Mouse (Mus musculus): Measurements from ENCODE around the gene Rarb. TPM values are rescaled to one million over a fixed set of nuclear protein-coding genes. Genes with fewer than 3 reads are reported as not detected.
A peak's percentile ranks its signal among the peaks of the same experiment; 100 is the strongest.

Gene Rarb
- polyA plus RNA-seq, 1 experiment from 2014 or later: 61.2 TPM

GRCm38 (mm10) chr14:16723991-16724390 is 95.0 kb downstream of the Rarb start:
- ATAC-seq (ENCODE audit: insufficient read depth, low FRiP score, low TSS enrichment) (no peak), DNase-seq (ENCODE audit: low spot score) (no peak)
- 94% methylated on average over 15 of the region's 15 CpGs for WGBS
- H3K9ac ChIP-seq (ENCODE audit: low read length): no peak overlapping the region
- H3K27me3 ChIP-seq (ENCODE audit: control insufficient read depth, insufficient read depth, low read length): no peaks in the 10 kb centered on the region
- H3K27ac ChIP-seq (ENCODE audit: low read depth, low read length): no peak overlapping the region
- H3K4me3 ChIP-seq (ENCODE audit: low read depth, low read length): no peak overlapping the region
- no peak overlapping the region for H3K4me2 ChIP-seq (ENCODE audit: low read depth)
- no peaks in the 10 kb centered on the region for H3K4me1 ChIP-seq (ENCODE audit: control insufficient read depth, insufficient read depth, low read length)
- H3K36me3 ChIP-seq (ENCODE audit: control insufficient read depth, insufficient read depth, low read length): no peaks in the 10 kb centered on the region
- H3K9me3 ChIP-seq (ENCODE audit: control insufficient read depth, low read length): no peaks in the 10 kb centered on the region

DNA sequence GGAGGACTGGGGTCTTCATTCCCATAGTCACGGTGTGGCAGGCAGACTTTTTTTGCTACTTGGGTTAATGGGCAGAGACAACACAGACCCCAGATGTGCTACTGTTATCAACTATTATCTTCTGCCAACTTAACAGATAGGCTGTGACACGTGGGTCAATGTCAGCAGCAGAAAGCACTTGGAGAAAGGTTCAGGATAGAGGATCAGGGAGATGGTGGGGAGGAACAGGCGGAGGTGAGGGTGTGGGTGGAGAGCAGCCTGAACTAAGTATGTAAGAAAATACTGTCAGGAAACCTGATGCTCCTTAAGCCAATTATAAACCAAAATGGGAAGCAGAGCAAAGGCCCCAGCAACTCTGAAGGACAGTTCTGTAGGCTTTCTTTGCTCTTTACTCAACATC is 101.1 kb downstream of the Rarb start:
- Histone ChIP-seq H3K4me1 (ENCODE audit: control insufficient read depth, insufficient read depth, low read length) (peaks cover 4% of the 10 kb centered on the region; the same call in 1 of the 2 replicates), H3K27me3 (ENCODE audit: control insufficient read depth, insufficient read depth, low read length) (no peaks in the 10 kb centered on the region), H3K4me2 (ENCODE audit: low read depth) (no peak overlapping the region), H3K4me3 (ENCODE audit: low read depth, low read length) (no peak overlapping the region), H3K36me3 (ENCODE audit: control insufficient read depth, insufficient read depth, low read length) (no peaks in the 10 kb centered on the region), H3K9ac (ENCODE audit: low read length) (no peak overlapping the region), H3K27ac (ENCODE audit: low read depth, low read length) (no peak overlapping the region), H3K9me3 (ENCODE audit: control insufficient read depth, low read length) (no peaks in the 10 kb centered on the region)
- DNase-seq (ENCODE audit: low spot score) (no peak), ATAC-seq (ENCODE audit: insufficient read depth, low FRiP score, low TSS enrichment) (no peak)
- WGBS: 79% methylated on average over 3 of the region's 3 CpGs

DNA sequence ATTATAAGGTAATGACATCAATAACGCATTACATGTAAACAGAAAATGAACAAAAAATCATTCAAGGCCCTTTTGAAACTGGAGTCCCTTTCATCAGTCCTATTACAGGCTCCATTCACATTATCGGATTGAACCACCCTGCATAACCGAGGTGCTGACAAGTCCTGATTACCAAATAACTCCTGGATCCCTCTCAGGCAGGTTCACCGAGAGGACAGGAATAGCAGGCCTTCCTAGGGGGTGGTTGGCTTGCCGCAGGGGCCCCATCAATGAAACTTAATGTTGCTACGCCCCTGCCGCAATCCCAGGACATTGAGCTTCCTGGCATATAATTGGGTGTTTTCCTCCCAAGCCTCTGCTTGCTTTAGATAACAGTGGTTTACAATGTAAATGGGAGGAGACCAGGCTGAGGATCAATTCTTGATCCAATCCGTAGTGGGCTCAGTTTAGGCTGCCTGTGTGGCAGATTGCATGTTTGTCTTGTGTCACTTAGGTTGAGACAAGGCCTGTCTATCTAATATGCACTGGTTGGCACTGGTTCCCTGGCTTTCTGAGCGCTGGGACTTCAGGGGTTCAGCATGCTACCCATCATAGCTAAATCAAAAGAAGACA is 104.5 kb downstream of the Rarb start:
- H3K4me3 ChIP-seq (ENCODE audit: low read depth, low read length): no peak overlapping the region
- H3K27me3 ChIP-seq (ENCODE audit: control insufficient read depth, insufficient read depth, low read length): no peaks in the 10 kb centered on the region
- 41% methylated on average over 9 of the region's 9 CpGs for WGBS
- ATAC-seq (ENCODE audit: insufficient read depth, low FRiP score, low TSS enrichment): peak; percentile 64
- no peaks in the 10 kb centered on the region for H3K36me3 ChIP-seq (ENCODE audit: control insufficient read depth, insufficient read depth, low read length)
- no peak overlapping the region for H3K9ac ChIP-seq (ENCODE audit: low read length)
- peaks cover 4% of the 10 kb centered on the region; the same call in 1 of the 2 replicates for H3K4me1 ChIP-seq (ENCODE audit: control insufficient read depth, insufficient read depth, low read length)
- DNase-seq (ENCODE audit: low spot score): peak; percentile 48
- H3K4me2 ChIP-seq (ENCODE audit: low read depth): no peak overlapping the region
- no peaks in the 10 kb centered on the region for H3K9me3 ChIP-seq (ENCODE audit: control insufficient read depth, low read length)
- no peak overlapping the region for H3K27ac ChIP-seq (ENCODE audit: low read depth, low read length)

DNA sequence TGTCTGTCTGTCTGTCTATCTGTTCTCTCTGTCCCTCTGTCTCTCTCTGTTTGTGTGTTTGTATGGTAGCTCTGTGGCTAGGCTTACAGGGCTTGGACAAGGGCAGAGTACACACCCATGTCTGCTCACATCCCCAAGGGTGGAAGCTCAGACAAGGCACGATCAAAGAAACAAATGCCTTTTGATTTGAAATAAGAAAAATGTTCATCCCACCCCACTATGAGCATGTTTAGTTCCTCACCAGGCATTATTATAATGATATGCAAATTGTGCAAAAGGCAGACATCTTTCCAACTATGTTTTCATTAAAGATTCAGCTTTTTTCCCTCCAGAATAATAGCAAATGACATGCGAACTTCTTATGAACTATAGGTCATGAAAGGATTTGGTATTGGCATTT is 105.2 kb downstream of the Rarb start:
- no peaks in the 10 kb centered on the region for H3K9me3 ChIP-seq (ENCODE audit: control insufficient read depth, low read length)
- DNase-seq (ENCODE audit: low spot score) (no peak), ATAC-seq (ENCODE audit: insufficient read depth, low FRiP score, low TSS enrichment) (no peak)
- H3K9ac ChIP-seq (ENCODE audit: low read length): no peak overlapping the region
- peaks cover 4% of the 10 kb centered on the region; the same call in 1 of the 2 replicates for H3K4me1 ChIP-seq (ENCODE audit: control insufficient read depth, insufficient read depth, low read length)
- WGBS: 71% methylated on average over 2 of the region's 2 CpGs
- H3K27me3 ChIP-seq (ENCODE audit: control insufficient read depth, insufficient read depth, low read length): no peaks in the 10 kb centered on the region
- H3K36me3 ChIP-seq (ENCODE audit: control insufficient read depth, insufficient read depth, low read length): no peaks in the 10 kb centered on the region
- no peak overlapping the region for H3K27ac ChIP-seq (ENCODE audit: low read depth, low read length)
- H3K4me3 ChIP-seq (ENCODE audit: low read depth, low read length): no peak overlapping the region
- H3K4me2 ChIP-seq (ENCODE audit: low read depth): no peak overlapping the region

- H3K4me3 ChIP-seq (ENCODE audit: low read depth, low read length): no peak overlapping the region
- H3K27me3 ChIP-seq (ENCODE audit: control insufficient read depth, insufficient read depth, low read length): no peaks in the 10 kb centered on the region
- ATAC-seq (ENCODE audit: insufficient read depth, low FRiP score, low TSS enrichment): no peak
- no peaks in the 10 kb centered on the region for H3K4me1 ChIP-seq (ENCODE audit: control insufficient read depth, insufficient read depth, low read length)
- no peaks in the 10 kb centered on the region for H3K36me3 ChIP-seq (ENCODE audit: control insufficient read depth, insufficient read depth, low read length)
- no peak overlapping the region for H3K27ac ChIP-seq (ENCODE audit: low read depth, low read length)
- H3K9me3 ChIP-seq (ENCODE audit: control insufficient read depth, low read length): no peaks in the 10 kb centered on the region
- H3K4me2 ChIP-seq (ENCODE audit: low read depth): no peak overlapping the region
- WGBS: 90% methylated on average over 4 of the region's 4 CpGs
- no peak overlapping the region for H3K9ac ChIP-seq (ENCODE audit: low read length)
- DNase-seq (ENCODE audit: low spot score): no peak
These were observed 119.7 kb downstream of the Rarb start for GRCm38 (mm10) chr14:16699228-16699627.

- DNase-seq (ENCODE audit: low spot score) (no peak), ATAC-seq (ENCODE audit: insufficient read depth, low FRiP score, low TSS enrichment) (no peak)
- no peaks in the 10 kb centered on the region for H3K36me3 ChIP-seq (ENCODE audit: control insufficient read depth, insufficient read depth, low read length)
- H3K27ac ChIP-seq (ENCODE audit: low read depth, low read length): no peak overlapping the region
- H3K4me2 ChIP-seq (ENCODE audit: low read depth): no peak overlapping the region
- H3K4me3 ChIP-seq (ENCODE audit: low read depth, low read length): no peak overlapping the region
- 57% methylated on average over 3 of the region's 3 CpGs for WGBS
- no peaks in the 10 kb centered on the region for H3K4me1 ChIP-seq (ENCODE audit: control insufficient read depth, insufficient read depth, low read length)
- H3K27me3 ChIP-seq (ENCODE audit: control insufficient read depth, insufficient read depth, low read length): no peaks in the 10 kb centered on the region
- H3K9ac ChIP-seq (ENCODE audit: low read length): no peak overlapping the region
- H3K9me3 ChIP-seq (ENCODE audit: control insufficient read depth, low read length): no peaks in the 10 kb centered on the region
These were observed 123.4 kb downstream of the Rarb start for GRCm38 (mm10) chr14:16695453-16696120.

DNA sequence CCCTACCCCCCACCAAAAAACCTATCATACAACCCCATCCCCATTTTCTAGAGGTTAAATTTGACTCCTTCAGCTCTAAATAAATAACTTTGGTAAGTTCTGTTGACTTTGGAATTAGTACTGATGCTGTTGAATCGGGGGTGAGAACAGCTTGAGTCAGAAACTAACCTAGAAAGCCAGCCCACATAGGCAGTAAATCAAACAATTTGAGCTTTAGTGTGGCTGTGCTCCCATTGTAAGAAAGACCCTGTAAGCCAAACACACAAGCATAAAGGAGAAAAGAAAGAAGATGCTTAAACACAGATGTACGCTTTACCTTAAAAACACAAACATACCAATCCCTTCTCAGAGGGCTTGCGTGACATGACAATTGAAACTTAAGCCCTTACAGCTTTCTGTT is 140.6 kb downstream of the Rarb start:
- Histone ChIP-seq H3K36me3 (ENCODE audit: control insufficient read depth, insufficient read depth, low read length) (no peaks in the 10 kb centered on the region), H3K4me2 (ENCODE audit: low read depth) (no peak overlapping the region), H3K27ac (ENCODE audit: low read depth, low read length) (no peak overlapping the region), H3K9me3 (ENCODE audit: control insufficient read depth, low read length) (no peaks in the 10 kb centered on the region), H3K9ac (ENCODE audit: low read length) (no peak overlapping the region), H3K27me3 (ENCODE audit: control insufficient read depth, insufficient read depth, low read length) (no peaks in the 10 kb centered on the region), H3K4me3 (ENCODE audit: low read depth, low read length) (no peak overlapping the region), H3K4me1 (ENCODE audit: control insufficient read depth, insufficient read depth, low read length) (no peaks in the 10 kb centered on the region)
- no peak for DNase-seq (ENCODE audit: low spot score)
- ATAC-seq (ENCODE audit: insufficient read depth, low FRiP score, low TSS enrichment): no peak
- 76% methylated on average over 3 of the region's 3 CpGs for WGBS

GRCm38 (mm10) chr14:16677081-16677480 is 141.9 kb downstream of the Rarb start:
- no peak overlapping the region for H3K27ac ChIP-seq (ENCODE audit: low read depth, low read length)
- ATAC-seq (ENCODE audit: insufficient read depth, low FRiP score, low TSS enrichment): no peak
- H3K4me1 ChIP-seq (ENCODE audit: control insufficient read depth, insufficient read depth, low read length): no peaks in the 10 kb centered on the region
- no peaks in the 10 kb centered on the region for H3K27me3 ChIP-seq (ENCODE audit: control insufficient read depth, insufficient read depth, low read length)
- no peak overlapping the region for H3K4me2 ChIP-seq (ENCODE audit: low read depth)
- no peaks in the 10 kb centered on the region for H3K9me3 ChIP-seq (ENCODE audit: control insufficient read depth, low read length)
- no peak overlapping the region for H3K4me3 ChIP-seq (ENCODE audit: low read depth, low read length)
- H3K36me3 ChIP-seq (ENCODE audit: control insufficient read depth, insufficient read depth, low read length): no peaks in the 10 kb centered on the region
- no peak overlapping the region for H3K9ac ChIP-seq (ENCODE audit: low read length)
- no peak for DNase-seq (ENCODE audit: low spot score)

DNA sequence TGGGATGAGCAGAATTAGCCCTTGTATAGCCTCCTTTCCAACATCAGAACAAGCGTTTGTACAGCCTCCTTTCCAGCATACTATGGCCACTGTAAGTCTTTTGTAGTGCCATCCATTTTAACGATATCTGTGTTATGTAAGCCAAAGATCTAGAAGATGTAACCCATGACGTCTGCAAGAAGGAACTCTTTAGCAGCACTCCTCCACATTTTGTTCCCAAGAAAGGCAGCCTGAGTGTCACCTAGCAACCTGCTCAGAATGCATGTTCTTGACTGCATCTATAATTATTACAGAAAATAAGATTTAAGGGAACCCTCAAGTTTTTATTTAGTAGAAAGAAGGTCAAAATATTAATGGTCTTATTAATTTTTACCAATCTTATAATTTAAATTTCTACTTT is 148.4 kb downstream of the Rarb start:
- DNase-seq (ENCODE audit: low spot score): no peak
- H3K9ac ChIP-seq (ENCODE audit: low read length): no peak overlapping the region
- no peak overlapping the region for H3K4me2 ChIP-seq (ENCODE audit: low read depth)
- no peak for ATAC-seq (ENCODE audit: insufficient read depth, low FRiP score, low TSS enrichment)
- H3K36me3 ChIP-seq (ENCODE audit: control insufficient read depth, insufficient read depth, low read length): no peaks in the 10 kb centered on the region
- no peaks in the 10 kb centered on the region for H3K9me3 ChIP-seq (ENCODE audit: control insufficient read depth, low read length)
- WGBS: 81% methylated on average over 3 of the region's 3 CpGs
- no peak overlapping the region for H3K4me3 ChIP-seq (ENCODE audit: low read depth, low read length)
- H3K27me3 ChIP-seq (ENCODE audit: control insufficient read depth, insufficient read depth, low read length): no peaks in the 10 kb centered on the region
- no peak overlapping the region for H3K27ac ChIP-seq (ENCODE audit: low read depth, low read length)
- no peaks in the 10 kb centered on the region for H3K4me1 ChIP-seq (ENCODE audit: control insufficient read depth, insufficient read depth, low read length)

Data from neural tube, embryonic 11.5 days (tissue).